Mouse (Mus musculus) stomach, postnatal 0 days (tissue): ENCODE measurements around the gene Npdc1. TPM values are rescaled to one million over a fixed set of nuclear protein-coding genes. Genes with fewer than 3 reads are reported as not detected.

Experiments used
- ATAC-seq: fragments of 200-750 bp; cut with Nextera tagmentation; 2 replicates; pipeline ENCODE4 v1.8.0; 2017; ENCODE audit not compliant: low FRiP score, low TSS enrichment
- DNase-seq: peaks from one replicate; pipeline ENCODE4 v3.0.0-alpha.2; 2016; ENCODE audit warnings: low spot score
- H3K27ac ChIP-seq: fragments of 300-500 bp; sonication (generic); replicated peaks from 2 replicates; pipeline ENCODE4 v1.5.1; 2014; ENCODE audit warnings: mild to moderate bottlenecking, control low read depth
- H3K27me3 ChIP-seq: fragments of 300-500 bp; sonication (generic); 2 replicates; pipeline ENCODE4 v1.6.1; 2014; ENCODE audit warnings: low read length; ENCODE audit not compliant: control insufficient read depth, insufficient read depth
- H3K36me3 ChIP-seq: fragments of 300-500 bp; sonication (generic); 2 replicates; pipeline ENCODE4 v1.6.1; 2014; ENCODE audit warnings: low read length, mixed read lengths; ENCODE audit not compliant: control insufficient read depth, insufficient read depth
- H3K4me1 ChIP-seq: fragments of 300-500 bp; sonication (generic); replicated peaks from 2 replicates; pipeline ENCODE4 v1.6.1; 2014; ENCODE audit warnings: antibody characterized with exemption; ENCODE audit not compliant: control insufficient read depth, insufficient read depth
- H3K4me2 ChIP-seq: fragments of 300-500 bp; sonication (generic); replicated peaks from 2 replicates; pipeline ENCODE4 v1.6.1; 2014; ENCODE audit warnings: low read depth, mild to moderate bottlenecking, control low read depth, moderate library complexity
- H3K4me3 ChIP-seq: fragments of 300-500 bp; sonication (generic); 2 replicates; pipeline ENCODE4 v1.5.1; 2014; ENCODE audit warnings: low read depth, low read length, control low read depth
- H3K9ac ChIP-seq: fragments of 300-500 bp; sonication (generic); 2 replicates; pipeline ENCODE4 v1.6.1; 2014; ENCODE audit warnings: mild to moderate bottlenecking, low read length, control low read depth, mixed read lengths
- H3K9me3 ChIP-seq: fragments of 300-500 bp; sonication (generic); 2 replicates; pipeline ENCODE4 v1.6.1; 2016; ENCODE audit warnings: low read length; ENCODE audit not compliant: control insufficient read depth
- CTCF ChIP-seq: IDR thresholded peaks from 2 replicates; pipeline ENCODE4 v1.5.1; 2016; ENCODE audit warnings: antibody characterized with exemption, low read depth, mild to moderate bottlenecking, moderate library complexity
- EP300 ChIP-seq: optimal IDR thresholded peaks from 2 replicates; pipeline ENCODE3; 2016; ENCODE audit warnings: antibody characterized with exemption
- WGBS: fragments of 180-500 bp; shearing (Covaris S2); extraction: QIAGEN DNeasy Blood & Tissue Kit; methylation state at CpG from one replicate; pipeline ENCODE4 v1.1.7; 2014; 5-methylcytosine and 5-hydroxymethylcytosine counted together
- polyA plus RNA-seq: library from polyadenylated mRNA; unstranded; fragments of >200 nt; fragmentation: Nextera tagmentation; extraction: Ambion mirVana; gene quantifications from 2 replicates; pipeline ENCODE4 v1.2.1, GENCODE M21; 2015

The Npdc1 gene
- polyA plus RNA-seq, 1 experiment from 2014 or later: 53.0 TPM

DNA sequence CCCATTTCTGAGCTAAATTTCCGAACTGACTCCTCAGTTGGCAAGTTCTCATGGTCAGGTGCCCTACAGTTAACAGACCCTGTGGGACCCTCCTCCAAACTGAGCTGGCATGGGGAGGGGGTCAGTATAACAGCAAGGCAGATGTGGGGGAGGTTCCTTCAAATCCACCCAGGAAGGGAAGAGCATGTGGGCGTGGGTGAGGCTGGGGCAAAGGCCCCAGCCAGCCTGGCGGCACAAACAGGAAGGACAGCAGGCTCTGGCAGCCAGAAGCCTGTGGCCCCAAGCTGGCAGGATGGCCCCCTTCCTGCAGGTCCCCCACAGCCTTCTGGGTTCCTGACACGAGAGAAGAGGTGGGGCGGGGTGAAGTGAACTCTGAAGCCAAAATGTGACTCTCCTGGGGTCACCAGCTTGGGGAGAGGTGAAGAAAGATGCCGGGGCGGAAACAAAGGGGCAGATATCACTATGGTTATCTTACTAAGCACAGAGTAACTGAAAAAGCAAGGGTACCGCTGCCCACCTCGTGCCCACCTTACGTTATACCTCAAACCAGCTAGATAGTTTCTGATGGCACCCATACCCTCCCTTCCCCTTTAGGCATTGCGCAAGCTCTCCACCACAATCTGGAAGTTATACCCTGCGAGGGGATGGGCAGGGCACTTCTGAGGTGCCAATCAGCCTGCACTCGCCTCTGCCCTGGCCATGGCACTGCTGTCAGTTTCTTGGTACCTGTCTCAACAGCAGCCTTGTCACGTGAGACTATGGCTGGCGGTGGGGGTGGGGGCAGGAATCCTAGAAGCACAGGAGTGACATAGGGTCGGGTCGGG, 23.6 kb downstream of the Npdc1 start, which contains the start of gene Fut7:
Gene Fut7 (plus strand): TSS at position 681 of the 824 bp plus-strand sequence.
- no peak within 1 kb of the TSS for H3K4me3 ChIP-seq
- no peaks in the 10 kb centered on the region for H3K9me3 ChIP-seq
- H3K27ac ChIP-seq: no peak within 1 kb of the TSS
- 52% methylated on average over 17 of the region's 17 CpGs for WGBS
- H3K4me1 ChIP-seq: no peaks in the 10 kb centered on the region
- ATAC-seq: no peak
- no peak within 1 kb of the TSS for H3K9ac ChIP-seq
- no peaks in the 10 kb centered on the region for H3K36me3 ChIP-seq
- no peak for DNase-seq
- H3K27me3 ChIP-seq: no peaks in the 10 kb centered on the region
- TF ChIP-seq EP300 (no peak), CTCF (no peak)
- H3K4me2 ChIP-seq: no peak within 1 kb of the TSS

DNA sequence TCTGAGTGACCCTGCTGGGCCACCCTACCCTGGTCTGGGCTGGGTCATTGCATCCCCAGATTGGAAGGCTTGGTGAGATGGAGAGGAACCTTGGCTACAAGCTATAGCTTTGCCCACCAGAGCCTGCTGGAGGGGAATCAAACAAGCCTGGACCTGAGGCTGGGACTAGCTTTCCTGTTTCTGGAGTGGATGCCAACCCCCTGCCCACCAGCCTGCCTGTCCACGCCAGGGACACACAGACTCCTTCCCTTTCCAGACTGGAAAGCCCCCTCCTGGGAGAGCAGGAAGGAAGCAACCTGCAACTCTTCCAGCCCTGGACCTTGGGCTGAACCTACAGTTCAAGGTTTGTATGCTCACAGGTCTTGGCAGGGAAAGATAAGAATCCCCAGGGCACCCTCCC, 24.5 kb downstream of the Npdc1 start:
- no peak overlapping the region for H3K27ac ChIP-seq
- H3K27me3 ChIP-seq: no peaks in the 10 kb centered on the region
- no peaks in the 10 kb centered on the region for H3K4me1 ChIP-seq
- no peaks in the 10 kb centered on the region for H3K9me3 ChIP-seq
- no peaks in the 10 kb centered on the region for H3K36me3 ChIP-seq
- no peak for TF ChIP-seq EP300
- no peak for TF ChIP-seq CTCF
- H3K9ac ChIP-seq: no peak overlapping the region
- ATAC-seq (no peak), DNase-seq (no peak)
- no peak overlapping the region for H3K4me2 ChIP-seq
- WGBS: 53% methylated on average over 1 of the region's 1 CpGs
- no peak overlapping the region for H3K4me3 ChIP-seq

- DNase-seq: no peak
- Histone ChIP-seq H3K27me3 (no peaks in the 10 kb centered on the region), H3K4me3 (no peak overlapping the region), H3K36me3 (no peaks in the 10 kb centered on the region), H3K9me3 (no peaks in the 10 kb centered on the region), H3K27ac (no peak overlapping the region), H3K9ac (no peak overlapping the region), H3K4me2 (no peak overlapping the region), H3K4me1 (no peaks in the 10 kb centered on the region)
- ATAC-seq: no peak
- 53% methylated on average over 27 of the region's 27 CpGs for WGBS
- no peak for TF ChIP-seq EP300
- no peak for TF ChIP-seq CTCF
These were observed 26.3 kb downstream of the Npdc1 start for GRCm38 (mm10) chr2:25425481-25425880.

DNA sequence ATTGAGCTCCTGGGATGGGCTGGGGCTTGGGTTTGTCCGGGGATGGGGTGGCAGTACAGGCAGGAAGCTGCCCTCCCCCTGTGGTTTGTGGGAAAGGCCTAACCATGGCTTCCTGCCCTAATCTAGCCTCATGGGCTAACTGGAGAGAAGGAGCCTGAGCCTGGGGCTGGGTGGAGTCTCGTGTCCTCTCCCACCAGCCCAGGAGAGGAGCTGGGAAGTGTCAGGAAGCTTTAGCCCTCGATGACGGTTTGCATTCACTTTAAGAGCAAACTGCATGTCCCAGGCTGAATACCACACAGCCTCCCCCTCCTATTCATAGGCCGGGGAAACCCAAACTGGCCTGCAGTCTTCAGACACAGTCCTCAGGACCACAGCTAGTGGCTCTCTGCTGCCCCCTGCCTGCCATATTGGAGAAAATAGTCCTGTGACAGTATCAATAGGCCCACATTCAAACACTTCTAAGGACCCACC, 27.6 kb downstream of the Npdc1 start:
- Histone ChIP-seq H3K36me3 (no peaks in the 10 kb centered on the region), H3K27ac (no peak overlapping the region), H3K9me3 (no peaks in the 10 kb centered on the region), H3K27me3 (no peaks in the 10 kb centered on the region), H3K9ac (no peak overlapping the region), H3K4me3 (no peak overlapping the region), H3K4me2 (no peak overlapping the region), H3K4me1 (no peaks in the 10 kb centered on the region)
- peak; percentile 81 for DNase-seq
- TF ChIP-seq EP300 (no peak), CTCF (peak; percentile 95)
- WGBS: 38% methylated on average over 5 of the region's 5 CpGs
- ATAC-seq: 0 out of 2 replicates have a peak, but pooled peaks have one; percentile 18

DNA sequence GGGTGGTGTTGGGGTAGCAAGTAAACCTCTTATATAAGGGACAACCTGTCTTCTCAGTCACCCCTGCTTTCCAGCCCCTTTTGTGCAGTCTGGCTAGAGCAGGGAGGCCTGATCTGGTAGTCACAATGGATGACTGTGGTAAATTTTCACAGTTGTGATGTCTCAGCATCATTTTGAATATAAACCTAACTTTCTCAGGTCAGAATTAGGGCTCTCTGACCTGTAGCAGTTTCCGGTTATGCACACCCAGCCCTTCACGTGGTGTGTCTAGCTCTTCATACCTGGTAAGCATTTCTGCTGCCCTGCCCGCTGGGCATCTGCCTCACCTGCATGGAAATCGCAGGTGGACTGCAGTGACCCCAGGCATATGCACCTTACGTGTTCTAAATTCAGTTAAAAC, 28.1 kb downstream of the Npdc1 start:
- TF ChIP-seq CTCF (no peak), EP300 (no peak)
- Histone ChIP-seq H3K4me1 (no peaks in the 10 kb centered on the region), H3K4me2 (no peak overlapping the region), H3K9me3 (no peaks in the 10 kb centered on the region), H3K27ac (no peak overlapping the region), H3K36me3 (no peaks in the 10 kb centered on the region), H3K9ac (no peak overlapping the region), H3K4me3 (no peak overlapping the region), H3K27me3 (no peaks in the 10 kb centered on the region)
- 89% methylated on average over 5 of the region's 5 CpGs for WGBS
- ATAC-seq: no peak
- DNase-seq: no peak
